Mouse (Mus musculus) bone marrow, adult 2 months (tissue): ENCODE data around the gene Zmynd10. TPM values are rescaled to one million over a fixed set of nuclear protein-coding genes. Genes with fewer than 3 reads are reported as not detected.

Experiments used
- H3K27ac ChIP-seq: fragments of 200-500 bp; 2 replicates; pipeline ENCODE4 v1.5.1; 2012; ENCODE audit warnings: low read depth, mild to moderate bottlenecking, control low read depth, inconsistent platforms, low read length; ENCODE audit not compliant: control insufficient read depth, poor library complexity, insufficient read depth
- H3K4me1 ChIP-seq: fragments of 200-500 bp; 2 replicates; pipeline ENCODE4 v1.6.1; 2011; ENCODE audit warnings: low read length; ENCODE audit not compliant: control insufficient read depth, insufficient read depth
- H3K4me3 ChIP-seq: fragments of 200-500 bp; replicated peaks from 2 replicates; pipeline ENCODE3; 2011; ENCODE audit warnings: mild to moderate bottlenecking, low read depth, low read length, control low read depth; ENCODE audit not compliant: control insufficient read depth
- CTCF ChIP-seq: fragments of 200-500 bp; IDR thresholded peaks from 2 replicates; pipeline ENCODE4 v1.5.1; 2011; ENCODE audit warnings: low read length, control low read depth; ENCODE audit not compliant: control insufficient read depth, insufficient read depth
- POLR2A ChIP-seq: fragments of 200-500 bp; IDR thresholded peaks from 2 replicates; pipeline ENCODE4 v1.6.1; 2011; ENCODE audit warnings: low read depth, mild to moderate bottlenecking, control low read depth, low read length, borderline replicate concordance; ENCODE audit not compliant: control insufficient read depth
- WGBS: fragments of 180-500 bp; shearing (Covaris S2); methylation state at CpG from one replicate; pipeline ENCODE4 v1.1.7; 2018; 5-methylcytosine and 5-hydroxymethylcytosine counted together
- polyA plus RNA-seq: library from polyadenylated mRNA; stranded (reverse); fragments of >200 nt; gene quantifications from 2 replicates; pipeline ENCODE4 v1.2.4, GENCODE M21; 2011; ENCODE audit warnings: low replicate concordance; ENCODE audit not compliant: missing spikeins, insufficient read depth, insufficient read length

The Zmynd10 gene
- polyA plus RNA-seq, 1 experiment, result not detected

DNA sequence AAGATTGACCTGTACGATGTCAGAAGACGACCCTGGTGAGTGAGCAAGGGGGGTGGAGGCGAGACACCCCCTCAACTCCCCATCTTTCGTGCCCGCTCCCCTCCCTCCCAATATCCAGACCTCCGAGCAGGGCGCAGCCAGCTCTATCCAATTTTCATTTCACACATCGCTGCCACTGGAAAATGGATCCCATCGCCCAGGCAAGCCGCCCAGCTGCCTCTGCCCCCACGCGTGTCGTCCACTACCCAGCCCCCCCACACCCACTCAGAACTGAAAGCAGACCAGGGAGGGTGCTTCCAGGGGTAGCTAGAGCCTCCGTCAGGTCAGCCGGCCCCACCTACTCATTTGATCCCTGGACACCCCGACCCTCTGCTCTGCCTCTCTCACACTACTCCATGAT lies 34.8 kb upstream of the Zmynd10 start:
- no peaks in the 10 kb centered on the region for H3K4me1 ChIP-seq
- H3K27ac ChIP-seq, result no peak overlapping the region
- 78% methylated on average over 16 of the region's 16 CpGs for WGBS
- TF ChIP-seq POLR2A (no peak), CTCF (no peak)
- H3K4me3 ChIP-seq, result no peak overlapping the region

DNA sequence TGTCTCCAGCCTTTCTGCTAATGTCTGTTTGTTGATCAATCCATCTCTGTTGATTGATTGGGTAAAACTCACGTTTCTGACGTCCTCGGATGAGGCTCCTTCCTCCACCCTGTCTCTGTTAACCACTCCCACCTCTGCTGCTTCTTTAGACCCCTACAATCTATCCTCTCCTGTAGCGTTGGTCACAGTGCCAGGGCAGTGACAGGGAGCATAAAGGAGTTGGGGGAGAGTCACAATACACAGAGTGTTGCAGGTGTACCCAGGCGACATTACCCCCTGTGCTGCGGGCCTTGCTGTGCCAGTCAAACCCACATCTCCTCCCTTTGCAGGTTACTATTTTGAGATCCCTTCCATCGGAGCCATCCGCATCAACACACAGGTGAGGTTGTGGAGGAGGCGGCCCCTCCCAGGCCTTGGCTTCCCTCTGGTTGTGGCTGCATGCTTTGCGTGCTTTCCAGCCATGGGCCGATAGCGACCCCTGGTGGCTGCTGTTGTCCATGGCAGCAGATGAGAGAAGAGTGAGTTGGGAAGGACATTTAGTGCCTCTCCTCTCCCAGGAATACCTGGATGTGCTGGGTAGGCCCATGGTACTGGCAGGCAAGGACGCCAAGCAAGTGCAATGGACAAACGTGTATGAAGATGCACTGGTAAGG lies 32.7 kb upstream of the Zmynd10 start:
- H3K27ac ChIP-seq, result no peak overlapping the region
- 29% methylated on average over 14 of the region's 14 CpGs for whole genome bisulfite sequencing

GRCm38 (mm10) chr9:107520331-107520730 lies 26.8 kb upstream of the Zmynd10 start:
- no peak overlapping the region for H3K4me3 ChIP-seq
- WGBS, result 78% methylated on average over 6 of the region's 6 CpGs
- TF ChIP-seq POLR2A, result no peak
- TF ChIP-seq CTCF, result no peak
- no peak overlapping the region for H3K27ac ChIP-seq
- peaks cover 2% of the 10 kb centered on the region; the same call in 1 of the 2 replicates for H3K4me1 ChIP-seq

More for the DNA sequence above, 32.7 kb upstream of the Zmynd10 start:
- Histone ChIP-seq H3K4me1 (no peaks in the 10 kb centered on the region), H3K4me3 (no peak overlapping the region)
- TF ChIP-seq POLR2A (no peak), CTCF (peak; percentile 97)

GRCm38 (mm10) chr9:107521190-107521589 lies 25.9 kb upstream of the Zmynd10 start:
- H3K4me3 ChIP-seq, result no peak overlapping the region
- no peak overlapping the region for H3K27ac ChIP-seq
- 16% methylated on average over 5 of the region's 5 CpGs for WGBS
- TF ChIP-seq POLR2A (no peak), CTCF (no peak)
- peaks cover 2% of the 10 kb centered on the region; the same call in 1 of the 2 replicates for H3K4me1 ChIP-seq

- 8% methylated on average over 25 of the region's 25 CpGs for WGBS
- TF ChIP-seq POLR2A (no peak), CTCF (no peak)
- Histone ChIP-seq H3K4me1 (peaks cover 2% of the 10 kb centered on the region; the same call in 1 of the 2 replicates), H3K4me3 (peak overlapping the region; percentile 36), H3K27ac (no peak overlapping the region)
Measured at GRCm38 (mm10) chr9:107521711-107522399, 25.2 kb upstream of the Zmynd10 start.

- TF ChIP-seq CTCF, result no peak
- no peak for TF ChIP-seq POLR2A
- peaks cover 2% of the 10 kb centered on the region; the same call in 1 of the 2 replicates for H3K4me1 ChIP-seq
- no peak overlapping the region for H3K4me3 ChIP-seq
- no peak overlapping the region for H3K27ac ChIP-seq
- 21% methylated on average over 2 of the region's 2 CpGs for WGBS
Measured at GRCm38 (mm10) chr9:107522400-107522711, 24.7 kb upstream of the Zmynd10 start.

GRCm38 (mm10) chr9:107526198-107527026 lies 20.7 kb upstream of the Zmynd10 start:
- 10% methylated on average over 44 of the region's 44 CpGs for WGBS
- TF ChIP-seq POLR2A (no peak), CTCF (no peak)
- no peak overlapping the region for H3K4me3 ChIP-seq
- peaks cover 2% of the 10 kb centered on the region; the same call in 1 of the 2 replicates for H3K4me1 ChIP-seq
- peak overlapping the region; percentile 6; the same call in 1 of the 2 replicates for H3K27ac ChIP-seq

GRCm38 (mm10) chr9:107533791-107534407 lies 13.2 kb upstream of the Zmynd10 start, which contains the start of gene Tmem115:
Tmem115 (plus strand) TSS chr9:107533945.
- Histone ChIP-seq H3K4me3 (peak within 1 kb of the TSS; percentile 94), H3K4me1 (peaks cover 3% of the 10 kb centered on the region), H3K27ac (peak within 1 kb of the TSS; percentile 76)
- TF ChIP-seq CTCF, result no peak
- peak; percentile 67 for TF ChIP-seq POLR2A
- under 1% methylated on average over 48 of the region's 48 CpGs for whole genome bisulfite sequencing
